Mouse (Mus musculus) E14TG2a.4 (cell line): ENCODE results near the gene Rps5.

Source experiments
- H3K27me3 ChIP-seq: 2 replicates; pipeline ENCODE4 v1.6.1; 2014; ENCODE audit warnings: low read length, control low read depth; ENCODE audit not compliant: insufficient read depth
- H3K36me3 ChIP-seq: 2 replicates; pipeline ENCODE4 v1.6.1; 2014; ENCODE audit warnings: low read length, control low read depth; ENCODE audit not compliant: insufficient read depth
- H3K4me1 ChIP-seq: replicated peaks from 2 replicates; pipeline ENCODE4 v1.6.1; 2014; ENCODE audit warnings: low read depth, low read length, control low read depth
- H3K4me3 ChIP-seq: replicated peaks from 2 replicates; pipeline ENCODE4 v1.5.1; 2014; ENCODE audit warnings: mild to moderate bottlenecking, low read length
- H3K9me3 ChIP-seq: 2 replicates; pipeline ENCODE4 v1.6.1; 2014; ENCODE audit warnings: low read length, control low read depth
- CTCF ChIP-seq: conservative IDR thresholded peaks from 2 replicates; pipeline ENCODE4 v1.5.1; 2014; ENCODE audit warnings: low read length
- NANOG ChIP-seq: IDR thresholded peaks from 2 replicates; pipeline ENCODE4 v1.6.1; 2014; ENCODE audit warnings: borderline replicate concordance, low read length, mixed read lengths
- POU5F1 ChIP-seq: IDR thresholded peaks from 2 replicates; pipeline ENCODE4 v1.6.1; 2014; ENCODE audit warnings: low read length, borderline replicate concordance

Rps5 gene

DNA sequence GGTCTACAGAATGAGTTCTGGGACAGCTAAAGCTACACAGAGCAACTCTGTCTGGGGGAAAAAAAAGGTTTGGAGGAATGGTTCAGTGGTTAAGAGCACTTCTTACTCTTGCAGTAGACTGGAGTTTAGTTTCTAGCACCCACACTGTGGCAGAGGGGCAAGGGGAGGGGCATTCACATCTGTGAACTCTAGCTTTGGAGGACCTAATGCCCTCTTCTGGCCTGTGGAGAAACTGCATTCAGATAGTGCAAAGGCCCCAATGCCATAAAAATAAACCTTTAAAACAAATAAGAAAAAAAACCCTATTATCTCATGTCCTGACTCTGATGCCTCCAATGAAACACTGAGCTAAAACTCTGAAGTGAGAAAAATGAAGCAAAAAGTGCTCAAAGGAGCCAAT is 21.4 kb downstream of the Rps5 start:
- TF ChIP-seq CTCF (peak; percentile 81), NANOG (no peak)
- Histone ChIP-seq H3K9me3 (no peaks in the 10 kb centered on the region), H3K4me3 (no peak overlapping the region), H3K4me1 (peaks cover 9% of the 10 kb centered on the region), H3K27me3 (no peaks in the 10 kb centered on the region), H3K36me3 (no peaks in the 10 kb centered on the region)

DNA sequence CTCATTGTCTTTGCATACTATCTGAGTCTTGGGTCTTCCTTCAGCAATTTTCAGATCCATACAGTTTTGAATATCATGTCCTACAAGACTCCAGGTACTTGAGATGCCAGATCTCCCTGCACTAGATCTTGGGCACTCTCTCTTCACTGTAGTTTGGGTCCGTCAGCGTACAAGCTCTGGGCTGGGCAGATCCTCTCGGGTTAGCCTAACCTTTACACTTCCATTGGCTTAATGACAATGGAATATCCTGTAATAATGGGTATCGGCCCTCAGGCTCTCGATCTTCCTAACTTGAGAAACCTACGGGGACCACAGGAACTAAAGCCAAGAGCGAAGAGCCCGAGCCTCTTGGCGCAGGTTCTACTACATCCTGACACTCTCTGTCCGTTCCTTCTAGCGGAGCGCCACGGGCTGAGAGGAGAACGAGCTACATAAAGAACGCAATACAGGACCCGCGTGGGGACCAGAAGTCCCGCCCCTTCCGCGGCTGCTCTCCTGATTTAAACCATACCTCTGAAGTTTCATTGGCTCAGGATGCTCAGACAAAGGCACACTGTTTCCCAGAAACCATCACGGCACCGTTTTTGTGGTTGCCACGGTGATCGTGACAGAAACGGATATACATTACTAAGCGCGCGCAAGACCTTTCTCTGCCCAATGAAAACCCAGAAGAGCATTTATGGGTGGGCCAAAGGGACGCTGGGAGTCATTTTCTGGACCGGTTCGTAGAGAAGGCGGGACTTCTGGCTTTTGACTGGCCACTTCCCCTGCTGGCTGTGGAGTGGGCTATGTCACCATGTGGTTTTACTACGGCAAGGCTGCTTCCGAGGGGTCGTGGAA is 27.2 kb downstream of the Rps5 start:
- TF ChIP-seq NANOG (no peak), CTCF (no peak), POU5F1 (no peak)
- peak overlapping the region; percentile 84 for H3K4me3 ChIP-seq

DNA sequence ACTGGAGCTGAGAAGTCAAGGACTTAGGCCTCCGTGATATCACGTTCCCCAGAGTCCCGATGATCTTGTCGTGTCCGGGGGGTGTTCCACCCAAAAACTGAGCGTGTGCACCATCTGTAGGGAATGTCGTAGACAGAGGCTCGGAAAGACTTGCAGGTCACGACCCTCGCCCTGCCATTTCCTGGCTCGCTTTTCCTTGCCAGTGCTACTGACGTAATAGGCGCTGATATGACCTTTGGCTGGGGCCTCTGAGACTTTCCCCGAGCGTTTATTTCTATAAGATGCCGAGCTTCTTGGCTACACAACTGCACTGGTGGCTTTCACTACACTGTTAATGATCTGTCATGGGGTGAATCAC is 27.8 kb downstream of the Rps5 start:
- Histone ChIP-seq H3K27me3 (no peaks in the 10 kb centered on the region), H3K9me3 (no peaks in the 10 kb centered on the region), H3K4me3 (peak overlapping the region; percentile 84), H3K4me1 (peaks cover 25% of the 10 kb centered on the region), H3K36me3 (no peaks in the 10 kb centered on the region)
- TF ChIP-seq POU5F1 (no peak), NANOG (no peak), CTCF (no peak)

More for the DNA sequence above, 27.2 kb downstream of the Rps5 start:
- Histone ChIP-seq H3K36me3 (no peaks in the 10 kb centered on the region), H3K9me3 (no peaks in the 10 kb centered on the region), H3K27me3 (no peaks in the 10 kb centered on the region), H3K4me1 (peaks cover 23% of the 10 kb centered on the region)

DNA sequence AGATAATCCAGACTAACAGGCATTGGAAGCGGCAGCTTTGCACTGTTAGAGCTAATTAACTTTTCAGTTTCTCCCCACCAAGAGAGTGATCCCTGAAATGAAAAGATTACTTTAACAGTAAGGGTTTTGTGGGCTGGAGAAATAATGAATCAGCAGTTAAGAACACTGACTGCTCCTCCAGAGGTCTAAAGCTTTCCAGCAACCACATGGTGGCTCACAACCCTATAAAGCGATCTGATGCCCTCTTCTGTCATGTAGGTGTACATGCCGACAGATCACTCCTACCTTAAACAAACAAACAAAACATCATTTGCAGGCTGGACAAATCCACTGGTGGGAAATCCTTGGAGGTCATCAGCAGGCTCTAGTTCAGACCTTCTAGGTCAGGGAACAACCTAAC is 32.8 kb downstream of the Rps5 start:
- no peaks in the 10 kb centered on the region for H3K9me3 ChIP-seq
- H3K36me3 ChIP-seq = no peaks in the 10 kb centered on the region
- H3K27me3 ChIP-seq = no peaks in the 10 kb centered on the region
- TF ChIP-seq NANOG (no peak), CTCF (no peak), POU5F1 (no peak)
- H3K4me1 ChIP-seq = peaks cover 39% of the 10 kb centered on the region
- no peak overlapping the region for H3K4me3 ChIP-seq

DNA sequence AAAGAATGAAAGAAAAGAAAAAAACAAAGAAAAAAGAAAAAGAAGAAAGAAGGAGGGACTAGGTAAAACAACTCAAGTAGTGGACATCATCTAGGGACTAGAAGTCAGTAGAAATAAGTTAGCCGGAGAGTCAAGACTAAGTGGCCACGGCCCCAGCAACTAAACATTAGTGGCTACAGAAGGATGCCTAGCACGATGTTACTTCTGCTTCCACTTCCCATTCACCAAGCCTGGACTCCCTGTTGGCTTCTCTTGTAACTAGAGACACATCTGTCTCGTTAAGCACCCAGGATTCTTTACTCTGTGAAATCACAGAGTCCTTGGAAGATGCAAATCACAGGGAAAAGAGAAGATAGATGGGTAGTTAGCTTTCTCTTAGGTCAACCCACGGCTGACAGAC is 35.4 kb downstream of the Rps5 start:
- no peak overlapping the region for H3K4me3 ChIP-seq
- TF ChIP-seq NANOG (no peak), POU5F1 (no peak), CTCF (no peak)
- no peaks in the 10 kb centered on the region for H3K27me3 ChIP-seq
- peaks cover 41% of the 10 kb centered on the region for H3K4me1 ChIP-seq
- H3K9me3 ChIP-seq = no peaks in the 10 kb centered on the region
- no peaks in the 10 kb centered on the region for H3K36me3 ChIP-seq

DNA sequence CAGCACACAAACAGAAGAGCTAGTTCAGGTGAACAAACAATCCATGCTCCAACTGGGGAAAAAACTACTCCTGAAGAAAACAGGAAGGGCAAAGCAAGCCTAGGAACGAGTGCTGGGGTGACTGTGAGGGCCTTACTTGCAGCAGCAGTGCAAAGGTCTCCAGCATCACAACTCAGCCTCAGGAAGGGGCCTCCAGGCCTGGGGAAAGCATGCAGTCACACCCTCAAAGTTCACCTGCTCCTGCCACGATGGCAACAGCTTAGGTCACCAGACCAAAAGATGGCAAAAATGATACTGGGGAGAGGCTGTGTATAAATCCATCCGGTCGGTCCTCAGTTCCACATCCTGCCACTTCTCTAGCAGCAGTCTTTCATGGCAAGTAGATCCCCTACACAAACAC is 36.9 kb downstream of the Rps5 start:
- Histone ChIP-seq H3K36me3 (no peaks in the 10 kb centered on the region), H3K4me1 (peaks cover 43% of the 10 kb centered on the region), H3K9me3 (no peaks in the 10 kb centered on the region), H3K27me3 (no peaks in the 10 kb centered on the region), H3K4me3 (no peak overlapping the region)
- TF ChIP-seq POU5F1 = no peak
- TF ChIP-seq NANOG = no peak
- TF ChIP-seq CTCF = no peak

DNA sequence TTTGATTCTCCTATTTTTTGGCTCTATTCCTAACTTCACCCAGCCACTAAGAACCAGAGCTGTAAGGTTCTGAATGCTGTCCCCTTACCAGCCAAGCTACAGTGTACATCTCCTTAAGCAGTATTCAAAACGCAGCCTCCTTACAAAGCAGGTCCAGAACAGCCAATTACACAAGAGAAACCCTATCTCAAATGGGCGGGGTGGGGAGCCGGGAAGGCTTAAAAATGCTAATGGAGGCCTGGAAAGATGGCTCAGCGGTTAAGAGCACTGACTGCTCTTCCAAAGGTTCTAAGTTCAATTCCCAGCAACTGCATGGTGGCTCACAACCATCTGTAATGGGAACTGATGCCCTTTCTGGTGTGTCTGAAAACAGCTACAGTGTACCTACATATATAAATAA is 37.6 kb downstream of the Rps5 start:
- Histone ChIP-seq H3K9me3 (no peaks in the 10 kb centered on the region), H3K36me3 (no peaks in the 10 kb centered on the region), H3K4me1 (peaks cover 47% of the 10 kb centered on the region), H3K27me3 (no peaks in the 10 kb centered on the region), H3K4me3 (no peak overlapping the region)
- no peak for TF ChIP-seq POU5F1
- no peak for TF ChIP-seq NANOG
- no peak for TF ChIP-seq CTCF

DNA sequence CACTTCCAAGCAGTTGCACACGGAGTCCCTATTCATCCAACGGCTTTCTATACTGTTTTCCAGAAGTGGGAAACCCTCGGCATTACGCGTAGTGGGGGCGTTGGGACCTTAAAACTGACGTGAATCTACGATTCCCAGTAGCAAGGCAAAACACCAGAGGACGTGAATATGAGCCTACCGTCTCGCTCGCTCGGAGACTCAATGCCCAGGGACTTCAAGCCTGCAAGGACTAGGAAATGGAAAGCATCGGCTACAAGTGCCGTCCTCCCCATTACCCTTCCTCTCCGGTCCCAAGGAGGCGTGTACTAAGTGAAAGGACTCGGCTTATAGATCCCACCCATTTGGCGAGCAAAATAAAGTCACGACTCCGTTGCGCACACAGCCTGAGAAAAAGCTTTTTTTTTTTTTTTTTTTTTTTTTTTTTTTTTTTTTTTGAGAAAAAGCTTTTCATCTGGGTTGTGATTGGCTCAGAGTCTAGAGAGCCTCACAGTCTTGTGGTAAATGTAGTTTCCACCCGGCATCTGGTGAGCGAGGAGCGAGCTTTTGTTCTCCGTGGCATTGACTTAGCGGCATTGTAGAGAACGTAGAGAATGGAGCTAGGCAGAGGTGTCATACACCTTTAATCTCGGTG is 39.5 kb downstream of the Rps5 start:
- Histone ChIP-seq H3K4me3 (peak overlapping the region; percentile 70), H3K27me3 (no peaks in the 10 kb centered on the region), H3K9me3 (no peaks in the 10 kb centered on the region), H3K36me3 (no peaks in the 10 kb centered on the region), H3K4me1 (peaks cover 54% of the 10 kb centered on the region)
- no peak for TF ChIP-seq CTCF
- TF ChIP-seq NANOG = no peak
- TF ChIP-seq POU5F1 = no peak

DNA sequence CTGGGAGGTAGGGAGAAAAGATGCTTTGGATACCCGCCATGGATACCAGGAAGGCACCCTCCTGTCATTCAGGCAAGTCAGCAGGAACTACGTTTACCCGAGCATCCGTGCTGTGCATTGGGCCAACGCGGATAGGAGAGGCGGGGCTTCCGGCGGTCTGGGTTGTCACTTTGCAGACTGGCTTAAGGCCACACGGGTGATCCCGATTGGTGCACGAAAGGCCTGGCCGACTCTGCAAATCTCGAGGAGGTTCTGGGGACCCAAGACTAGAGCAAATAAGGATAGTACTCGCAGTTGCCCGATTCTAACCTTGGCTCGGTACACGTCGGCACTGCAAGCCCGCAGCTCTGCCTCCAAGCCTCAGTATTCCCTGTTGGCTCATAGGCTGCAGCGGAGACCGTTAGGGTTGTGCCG is 43.6 kb downstream of the Rps5 start, which contains the start of gene Zfp324:
Zfp324 (plus strand) TSS at position 161 of the 414 bp plus-strand sequence.
- Histone ChIP-seq H3K4me1 (peaks cover 47% of the 10 kb centered on the region), H3K4me3 (peak within 1 kb of the TSS; percentile 92), H3K9me3 (no peaks in the 10 kb centered on the region), H3K36me3 (peaks cover 20% of the 10 kb centered on the region), H3K27me3 (0 out of 2 replicates have a peak, but pooled peaks cover 5% of the 10 kb centered on the region)
- TF ChIP-seq POU5F1 (no peak), NANOG (no peak), CTCF (no peak)
